Mouse (Mus musculus) CH12.LX (cell line): ENCODE data around the gene Dnajc15.

Source experiments
- CTCF ChIP-seq, 2 experiments: IDR thresholded peaks in 1 of 2; conservative IDR thresholded peaks in 1 of 2; 2 replicates each; pipeline ENCODE4 v1.5.1; 2011 to 2012; ENCODE audit warnings: low read depth in 2 of 2, low read length in 2 of 2, improper control_type of control experiment in 1 of 2, inconsistent platforms in 1 of 2, mild to moderate bottlenecking in 1 of 2, moderate library complexity in 1 of 2
- ETS1 ChIP-seq: conservative IDR thresholded peaks from 2 replicates; pipeline ENCODE4 v1.6.1; 2012; ENCODE audit warnings: low read depth, mild to moderate bottlenecking, inconsistent platforms, low read length, improper control_type of control experiment, moderate library complexity
- NELFE ChIP-seq: IDR thresholded peaks from 2 replicates; pipeline ENCODE4 v1.6.1; 2011; ENCODE audit warnings: low read depth, low read length, improper control_type of control experiment
- POLR2A ChIP-seq: IDR thresholded peaks from 2 replicates; pipeline ENCODE4 v1.6.1; 2011; ENCODE audit warnings: low read depth, mild to moderate bottlenecking, improper control_type of control experiment, low read length
- SMC3 ChIP-seq: IDR thresholded peaks from 2 replicates; pipeline ENCODE4 v1.6.1; 2011; ENCODE audit warnings: low read depth, low read length, improper control_type of control experiment
- USF1 ChIP-seq: IDR thresholded peaks from 2 replicates; pipeline ENCODE4 v1.6.1; 2014; ENCODE audit warnings: low read depth, mild to moderate bottlenecking, inconsistent platforms, low read length, improper control_type of control experiment

- no peak for TF ChIP-seq NELFE
- TF ChIP-seq SMC3: no peak
- no peak for TF ChIP-seq ETS1
- TF ChIP-seq POLR2A: no peak
- TF ChIP-seq USF1: no peak
- no peak for TF ChIP-seq CTCF (conservative IDR thresholded peaks at IDR 0.05 in 1 of 2, IDR thresholded peaks at IDR 0.05 in 1 of 2; ENCODE audit: low read depth in 2 of 2, low read length in 2 of 2)
These were observed 48.3 kb upstream of the Dnajc15 start for GRCm38 (mm10) chr14:77923076-77923865.
